Mouse (Mus musculus) cerebellum, postnatal 10 days (tissue): ENCODE results near the gene Tgfbr3.
A peak's percentile ranks its signal among the peaks of the same experiment; 100 is the strongest.

Experiments
- DNase-seq, 2 experiments: peaks; one replicate each; pipeline ENCODE4 v3.0.0; 2021; ENCODE audit warnings: mixed read lengths in 2 of 2

The Tgfbr3 gene

DNA sequence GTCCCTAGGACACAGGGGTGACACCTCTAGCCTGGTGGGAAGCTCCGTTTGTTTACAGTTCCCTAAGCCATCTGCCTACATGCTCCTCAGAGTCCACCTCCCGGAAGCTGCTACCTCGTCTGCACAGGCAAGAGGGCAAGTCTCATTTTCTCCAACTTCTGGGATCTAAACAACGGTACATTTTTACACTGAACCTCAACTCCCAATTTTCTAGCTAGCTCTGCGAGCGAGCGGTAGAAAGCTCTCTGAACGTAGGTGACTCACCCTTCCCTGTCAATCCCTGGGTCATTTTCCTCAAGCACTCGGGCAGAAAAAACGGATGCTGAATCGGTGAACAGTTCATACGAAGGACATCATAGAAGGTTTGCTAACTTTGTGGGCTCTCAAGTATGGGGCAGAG is 122.1 kb downstream of the Tgfbr3 start:
- no peak for DNase-seq

- DNase-seq: no peak
Observed at GRCm38 (mm10) chr5:107166659-107167370, 122.6 kb downstream of the Tgfbr3 start.

- no peak for DNase-seq
Observed at GRCm38 (mm10) chr5:107165734-107166133, 123.7 kb downstream of the Tgfbr3 start.

- DNase-seq: no peak
Observed at GRCm38 (mm10) chr5:107165271-107165670, 124.2 kb downstream of the Tgfbr3 start.

DNA sequence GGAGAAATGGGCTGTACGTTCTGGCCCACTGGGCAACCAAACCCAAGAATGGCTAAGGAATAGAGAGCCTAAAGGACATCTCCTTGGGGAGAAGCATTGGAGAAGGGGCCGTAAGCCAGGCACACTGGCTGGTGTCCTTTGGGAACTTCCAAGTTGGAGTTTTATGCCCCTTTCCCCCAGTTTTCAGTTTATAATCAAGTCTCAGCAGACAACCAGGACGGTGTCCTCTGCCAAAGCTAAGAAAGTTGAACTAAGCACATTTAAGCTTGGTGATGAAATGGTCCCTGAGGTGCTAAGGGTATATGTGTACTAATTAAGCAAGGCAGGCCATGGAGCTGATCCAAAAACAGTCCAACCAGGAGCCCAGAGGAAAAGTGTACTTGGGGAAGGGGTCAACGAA is 124.6 kb downstream of the Tgfbr3 start:
- no peak for DNase-seq

GRCm38 (mm10) chr5:107164146-107164545 is 125.3 kb downstream of the Tgfbr3 start:
- DNase-seq: no peak

- no peak for DNase-seq
Observed at GRCm38 (mm10) chr5:107163336-107163735, 126.1 kb downstream of the Tgfbr3 start.

DNA sequence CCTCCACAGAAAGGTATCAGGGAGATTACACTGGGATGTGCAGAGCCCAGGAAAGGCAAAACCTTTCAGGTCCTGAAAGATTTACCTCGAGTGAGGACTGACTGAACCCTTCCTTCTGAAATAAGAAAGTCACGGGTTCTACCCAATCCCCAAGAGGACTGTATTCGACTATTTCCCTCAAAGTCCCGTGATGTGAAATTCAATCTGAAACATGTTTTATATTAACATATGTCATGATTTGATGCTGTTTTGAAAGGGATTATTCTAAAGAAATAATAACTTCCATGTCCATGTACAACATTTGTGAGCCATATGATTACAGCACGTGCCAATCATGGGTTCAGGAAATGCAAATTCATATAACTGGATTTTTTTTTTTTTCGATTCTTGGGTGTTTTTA is 126.6 kb downstream of the Tgfbr3 start:
- DNase-seq: no peak

GRCm38 (mm10) chr5:107162319-107162718 is 127.1 kb downstream of the Tgfbr3 start:
- DNase-seq: no peak

- DNase-seq: no peak
Observed at GRCm38 (mm10) chr5:107159914-107160890, 129.2 kb downstream of the Tgfbr3 start.

GRCm38 (mm10) chr5:107158531-107159178 is 130.8 kb downstream of the Tgfbr3 start:
- no peak for DNase-seq

GRCm38 (mm10) chr5:107157384-107157783 is 132.0 kb downstream of the Tgfbr3 start:
- DNase-seq: no peak

DNA sequence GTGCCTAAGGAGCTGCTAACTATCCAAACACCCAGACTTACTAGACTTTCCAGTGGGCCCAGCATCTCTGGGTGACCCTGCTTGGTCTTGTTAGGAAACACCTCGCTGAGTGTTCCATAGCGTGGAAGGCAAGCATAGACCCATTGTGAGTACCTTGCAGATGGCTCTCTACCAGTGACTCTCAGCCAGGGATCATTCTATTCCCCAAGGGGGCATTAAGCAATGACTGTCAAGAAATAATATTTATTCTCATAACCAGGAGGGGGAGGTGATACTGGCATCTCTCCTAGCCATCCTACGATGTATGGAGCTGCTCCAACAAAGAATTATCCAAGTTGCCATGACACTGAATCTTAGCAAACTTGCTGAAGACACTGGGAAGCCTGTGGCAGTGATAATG is 133.3 kb downstream of the Tgfbr3 start:
- no peak for DNase-seq

DNA sequence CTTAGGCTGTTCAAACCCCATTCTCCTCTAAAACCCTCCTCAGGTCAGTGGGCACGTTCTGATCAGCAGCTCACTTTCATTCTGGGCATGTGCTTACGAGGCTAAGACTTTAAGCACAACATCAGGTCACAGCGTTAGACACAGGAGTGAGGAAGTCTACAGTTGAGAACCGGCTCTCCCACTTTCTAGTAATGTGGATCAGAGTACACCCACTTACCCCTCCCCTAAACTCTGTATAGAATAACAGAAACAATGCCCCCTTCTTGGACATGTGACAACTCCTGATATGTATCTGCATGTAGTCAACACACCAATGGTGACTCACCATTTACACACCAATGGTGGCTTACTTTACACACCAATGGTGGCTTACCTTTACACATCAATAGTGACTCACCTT is 136.4 kb downstream of the Tgfbr3 start:
- DNase-seq: no peak

- DNase-seq: no peak
Observed at GRCm38 (mm10) chr5:107151320-107151719, 138.1 kb downstream of the Tgfbr3 start.

DNA sequence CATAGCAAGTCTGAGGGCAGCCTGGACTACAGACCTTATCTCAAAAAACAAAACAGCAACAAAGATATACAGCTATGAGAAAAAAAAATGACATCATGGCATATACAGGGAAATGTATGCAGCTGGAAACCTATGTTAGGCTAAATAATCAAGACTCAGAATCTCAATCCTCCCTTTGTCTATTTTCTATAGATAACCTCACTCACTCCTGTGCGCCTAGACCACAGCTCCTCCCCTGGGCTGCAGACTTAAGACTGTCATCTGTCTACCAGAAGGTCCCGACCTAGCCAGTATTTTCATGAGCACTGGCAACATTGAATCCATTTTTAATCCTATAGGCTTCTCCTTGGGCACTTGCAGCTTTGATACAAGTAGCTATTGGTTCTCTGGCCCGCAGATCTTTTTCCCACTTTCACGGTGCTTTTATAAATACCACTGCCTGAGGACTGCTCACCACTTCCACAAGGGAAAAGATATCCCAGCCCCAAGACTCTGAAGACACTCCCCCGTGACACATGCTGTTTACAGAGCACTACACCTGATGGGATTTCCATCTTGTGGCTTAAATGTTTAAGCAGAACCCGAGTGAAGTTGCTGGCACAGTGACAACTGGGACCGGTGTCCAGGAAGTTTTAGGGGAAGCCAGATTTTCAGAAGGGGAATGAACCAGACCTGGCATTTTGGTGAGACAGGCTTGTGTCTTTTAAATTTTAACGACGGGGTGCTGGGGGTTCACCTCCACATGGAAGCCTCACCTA is 138.7 kb downstream of the Tgfbr3 start:
- peak in 1 of 2 experiments; percentile 38 for DNase-seq

DNA sequence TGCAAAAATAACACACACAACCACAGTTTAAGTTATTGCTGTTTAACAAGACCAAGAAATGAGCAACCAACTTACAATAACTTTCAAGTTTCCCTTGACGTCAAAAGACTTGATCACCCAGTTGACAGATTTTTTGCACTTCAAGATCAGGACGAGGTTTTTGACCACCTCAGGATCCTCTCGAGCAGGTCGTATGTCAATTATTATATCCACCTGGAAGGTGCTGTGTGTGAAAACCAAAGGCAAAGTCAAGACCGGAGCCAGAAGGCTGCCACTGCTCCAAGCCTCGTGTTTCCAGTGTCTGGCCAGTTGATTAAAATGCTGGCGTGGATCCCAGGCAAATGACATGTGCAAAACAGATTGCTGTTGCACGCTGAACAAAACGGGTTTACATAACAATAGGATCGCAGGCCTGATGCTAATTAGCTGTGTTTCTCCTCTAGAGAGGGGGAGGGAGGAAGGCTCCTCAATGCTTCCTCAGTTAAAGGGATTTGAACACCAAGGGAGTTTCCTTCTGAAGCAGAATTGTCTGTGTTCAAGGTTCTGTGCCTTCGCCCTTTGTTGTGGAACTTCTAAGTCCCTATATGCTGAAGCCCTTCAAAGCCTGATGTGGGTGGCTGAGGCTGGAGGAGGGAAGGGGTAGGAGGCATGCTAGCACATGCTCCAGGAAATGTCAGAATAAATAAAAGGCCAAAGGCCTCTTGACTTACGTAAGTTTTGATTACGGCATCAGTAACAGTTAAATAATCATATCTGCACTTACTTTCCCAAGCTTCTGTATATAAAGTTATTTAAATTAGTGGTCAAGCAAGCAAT is 141.3 kb downstream of the Tgfbr3 start:
- DNase-seq: peak; percentile 72 to 85

- no peak for DNase-seq
Observed at GRCm38 (mm10) chr5:107147413-107147812, 142.0 kb downstream of the Tgfbr3 start.

DNA sequence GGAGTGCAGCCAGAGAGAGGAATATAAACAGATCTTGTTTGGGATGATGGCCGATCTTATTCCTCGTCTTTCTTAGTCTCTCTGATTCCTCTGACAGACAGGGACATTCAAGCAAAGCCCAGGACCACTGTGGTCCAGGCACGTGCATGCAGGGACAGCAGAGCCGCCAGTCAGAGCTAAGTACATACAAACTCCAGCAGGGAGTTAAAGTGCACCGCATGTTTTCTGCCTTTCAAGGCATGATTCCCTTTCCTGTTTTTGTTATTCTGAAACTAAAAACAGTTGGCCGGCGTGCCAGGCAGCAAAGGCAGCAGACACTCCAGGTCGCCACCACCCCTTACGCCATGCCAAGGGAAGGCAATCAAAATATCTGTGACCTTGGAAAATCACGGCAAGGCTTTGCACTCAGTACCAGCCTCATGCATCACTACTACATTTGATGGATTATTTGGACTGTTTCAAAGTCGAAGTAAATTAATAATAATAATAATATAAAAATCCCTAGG is 143.3 kb downstream of the Tgfbr3 start:
- no peak for DNase-seq

GRCm38 (mm10) chr5:107145125-107145524 is 144.3 kb downstream of the Tgfbr3 start:
- DNase-seq: no peak

GRCm38 (mm10) chr5:107144263-107144843 is 145.1 kb downstream of the Tgfbr3 start:
- DNase-seq: peak; percentile 29 to 43
